Mouse (Mus musculus): ENCODE results near the gene Btg4. TPM values are rescaled to one million over a fixed set of nuclear protein-coding genes. Genes with fewer than 3 reads are reported as not detected.
A peak's percentile ranks its signal among the peaks of the same experiment; 100 is the strongest.

Gene Btg4
- polyA plus RNA-seq, 1 experiment from 2014 or later, result not detected

DNA sequence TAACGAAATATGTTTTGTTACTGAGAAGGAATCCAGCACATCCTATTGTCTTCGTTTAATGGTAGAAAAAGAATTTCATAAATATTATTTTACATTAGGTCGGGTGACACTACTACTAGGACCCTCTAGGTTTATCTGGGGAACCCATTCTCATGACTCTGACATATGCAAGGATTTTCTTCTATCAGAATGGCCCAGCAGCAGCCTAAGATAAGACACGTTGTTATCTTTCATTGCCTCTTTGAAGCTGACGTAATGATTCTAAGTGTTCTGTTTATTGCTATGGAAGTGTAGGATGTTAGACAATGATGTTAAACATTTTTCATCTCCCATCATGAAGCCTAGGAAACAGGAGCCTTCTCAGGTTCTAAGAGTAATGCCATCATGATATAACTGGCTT is 33.0 kb downstream of the Btg4 start:
- H3K4me3 ChIP-seq (ENCODE audit: control insufficient read depth in 1 of 2, insufficient read depth in 1 of 2, low read depth in 1 of 2, low read length in 2 of 2), result no peak overlapping the region
- no peaks in the 10 kb centered on the region for H3K9me3 ChIP-seq (ENCODE audit: control insufficient read depth, low read length)
- no peak overlapping the region for H3K4me2 ChIP-seq (ENCODE audit: low read length)
- H3K9ac ChIP-seq (ENCODE audit: low read length), result no peak overlapping the region
- no peaks in the 10 kb centered on the region for H3K36me3 ChIP-seq (ENCODE audit: control insufficient read depth, insufficient read depth, low read length)
- WGBS, result 35% methylated on average over 5 of the region's 5 CpGs
- no peaks in the 10 kb centered on the region for H3K4me1 ChIP-seq (ENCODE audit: control insufficient read depth in 2 of 2, insufficient read depth in 2 of 2, low read length in 2 of 2)
- H3K27me3 ChIP-seq (ENCODE audit: control insufficient read depth, insufficient read depth, low read length), result no peaks in the 10 kb centered on the region
- ATAC-seq (ENCODE audit: insufficient number of reproducible peaks, insufficient read depth, low FRiP score, low read depth), result no peak
- no peak overlapping the region for H3K27ac ChIP-seq (replicated peaks in 1 of 2; ENCODE audit: control insufficient read depth in 1 of 2, insufficient read depth in 1 of 2, low read depth in 2 of 2, low read length in 2 of 2)

DNA sequence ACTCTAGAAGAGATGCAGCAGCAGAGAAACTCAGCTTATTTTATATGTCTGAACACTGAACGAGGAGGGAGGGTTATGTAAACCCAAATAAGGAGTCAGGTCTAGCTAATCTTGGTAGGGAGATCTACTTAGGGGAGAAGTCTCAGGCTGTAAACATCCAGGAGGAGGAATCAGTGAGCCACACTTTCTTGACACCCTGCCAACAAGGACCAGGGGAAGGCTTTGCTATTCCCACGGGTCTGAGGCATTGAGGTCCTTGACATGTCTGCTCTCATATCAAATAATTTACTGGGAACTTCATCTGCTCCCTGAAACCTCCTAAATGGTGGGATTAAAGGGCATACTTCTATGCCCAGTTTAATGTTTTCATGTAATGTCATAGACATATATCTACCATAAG is 35.6 kb downstream of the Btg4 start:
- no peak overlapping the region for H3K4me2 ChIP-seq (ENCODE audit: low read length)
- 35% methylated on average over 2 of the region's 2 CpGs for WGBS
- ATAC-seq (ENCODE audit: insufficient number of reproducible peaks, insufficient read depth, low FRiP score, low read depth), result no peak
- no peaks in the 10 kb centered on the region for H3K36me3 ChIP-seq (ENCODE audit: control insufficient read depth, insufficient read depth, low read length)
- no peaks in the 10 kb centered on the region for H3K4me1 ChIP-seq (ENCODE audit: control insufficient read depth in 2 of 2, insufficient read depth in 2 of 2, low read length in 2 of 2)
- no peak overlapping the region for H3K27ac ChIP-seq (replicated peaks in 1 of 2; ENCODE audit: control insufficient read depth in 1 of 2, insufficient read depth in 1 of 2, low read depth in 2 of 2, low read length in 2 of 2)
- H3K9ac ChIP-seq (ENCODE audit: low read length), result no peak overlapping the region
- H3K4me3 ChIP-seq (ENCODE audit: control insufficient read depth in 1 of 2, insufficient read depth in 1 of 2, low read depth in 1 of 2, low read length in 2 of 2), result no peak overlapping the region
- no peaks in the 10 kb centered on the region for H3K9me3 ChIP-seq (ENCODE audit: control insufficient read depth, low read length)
- H3K27me3 ChIP-seq (ENCODE audit: control insufficient read depth, insufficient read depth, low read length), result 0 out of 2 replicates have a peak, but pooled peaks cover 3% of the 10 kb centered on the region

DNA sequence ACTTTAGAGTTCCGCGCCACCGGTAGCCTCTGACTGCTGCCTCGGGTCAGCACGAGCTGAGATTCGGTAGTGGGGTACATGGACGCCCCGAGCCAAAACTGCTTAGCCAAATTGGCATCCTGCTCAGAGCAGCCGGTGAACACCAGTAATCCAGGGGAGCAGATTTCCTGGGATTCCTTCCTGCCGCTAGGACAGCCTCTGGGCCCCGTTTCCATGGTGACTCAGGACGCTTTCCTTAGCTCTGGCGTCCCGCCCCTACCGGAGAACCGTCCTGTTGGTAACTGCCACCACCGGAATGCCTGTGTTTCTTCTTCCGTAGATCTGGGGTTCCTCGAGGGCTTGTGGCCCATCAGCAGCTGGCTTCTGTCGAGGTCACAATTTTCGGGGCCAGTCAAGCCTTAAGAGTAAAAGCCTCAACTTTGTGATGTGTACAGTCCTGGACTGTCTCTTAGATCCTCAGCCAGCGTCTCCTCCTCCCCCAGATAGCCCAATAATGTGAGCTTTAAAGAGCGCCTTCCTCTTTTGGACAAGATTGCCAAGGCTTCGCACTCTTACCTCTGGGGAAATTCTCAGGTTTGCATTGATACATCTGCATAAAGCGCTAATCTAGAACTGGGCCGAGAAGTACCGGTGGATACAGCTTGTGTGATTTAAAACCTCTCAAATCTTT is 41.2 kb downstream of the Btg4 start, which contains the start of gene 4833427G06Rik:
Gene 4833427G06Rik, minus strand, starts transcription at position 323 of the 670 bp plus-strand sequence.
- Histone ChIP-seq H3K9me3 (ENCODE audit: control insufficient read depth, low read length) (no peaks in the 10 kb centered on the region), H3K4me1 (ENCODE audit: control insufficient read depth in 2 of 2, insufficient read depth in 2 of 2, low read length in 2 of 2) (peaks cover 2 to 12% of the 10 kb centered on the region in 2 experiments; a peak in 2 of 4 replicates), H3K4me2 (ENCODE audit: low read length) (peak within 1 kb of the TSS; percentile 100), H3K27me3 (ENCODE audit: control insufficient read depth, insufficient read depth, low read length) (0 out of 2 replicates have a peak, but pooled peaks cover 6% of the 10 kb centered on the region), H3K27ac (replicated peaks in 1 of 2; ENCODE audit: control insufficient read depth in 1 of 2, insufficient read depth in 1 of 2, low read depth in 2 of 2, low read length in 2 of 2) (no peak within 1 kb of the TSS), H3K4me3 (ENCODE audit: control insufficient read depth in 1 of 2, insufficient read depth in 1 of 2, low read depth in 1 of 2, low read length in 2 of 2) (peak within 1 kb of the TSS; percentile 18 to 26), H3K9ac (ENCODE audit: low read length) (peak within 1 kb of the TSS; percentile 40; the same call in 1 of the 2 replicates), H3K36me3 (ENCODE audit: control insufficient read depth, insufficient read depth, low read length) (no peaks in the 10 kb centered on the region)
- no peak for ATAC-seq (ENCODE audit: insufficient number of reproducible peaks, insufficient read depth, low FRiP score, low read depth)
- WGBS, result 12% methylated on average over 27 of the region's 27 CpGs

DNA sequence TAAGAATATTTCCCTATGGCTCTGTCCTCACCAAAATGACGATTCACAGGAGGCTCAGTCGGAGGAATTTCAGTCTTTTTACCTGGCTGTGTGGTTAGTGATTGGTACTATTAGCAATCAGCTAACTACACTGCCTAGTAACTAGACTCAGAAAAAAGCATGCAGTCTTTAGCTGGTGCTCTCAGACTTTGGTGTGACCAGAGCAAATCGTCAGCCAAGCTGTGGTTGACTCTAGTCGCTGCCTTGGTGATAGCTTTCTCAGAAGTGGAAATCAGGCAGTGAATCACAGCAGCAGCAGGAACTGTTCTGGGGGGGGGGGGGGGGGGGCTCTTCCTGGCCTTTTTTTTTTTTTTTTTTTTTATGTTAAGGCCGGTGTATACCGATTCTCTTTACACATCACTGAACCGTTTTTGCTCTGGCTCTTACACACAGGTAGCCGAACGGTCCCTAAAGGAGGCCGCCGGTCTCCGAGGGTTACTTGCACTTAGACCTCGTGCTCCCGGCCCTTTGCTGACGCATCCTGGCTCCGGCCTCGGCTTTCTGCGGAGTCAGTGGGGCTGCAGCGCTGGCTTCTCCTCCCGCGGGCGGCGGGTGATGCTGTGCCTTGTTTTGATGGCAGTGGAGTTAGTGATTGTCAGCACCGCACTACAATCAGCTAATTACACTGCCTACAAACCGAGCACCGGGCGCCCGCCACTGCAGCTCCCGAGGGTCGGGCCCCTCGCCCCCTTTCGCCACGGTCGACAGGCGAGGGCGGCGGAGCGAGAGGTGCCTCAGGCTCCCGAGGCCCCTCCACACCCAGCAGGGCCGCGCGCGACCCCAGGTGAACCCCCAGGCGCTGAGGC is 42.5 kb downstream of the Btg4 start:
- H3K4me3 ChIP-seq (ENCODE audit: control insufficient read depth in 1 of 2, insufficient read depth in 1 of 2, low read depth in 1 of 2, low read length in 2 of 2), result peak overlapping the region; percentile 54 to 61
- no peaks in the 10 kb centered on the region for H3K36me3 ChIP-seq (ENCODE audit: control insufficient read depth, insufficient read depth, low read length)
- H3K27me3 ChIP-seq (ENCODE audit: control insufficient read depth, insufficient read depth, low read length), result 0 out of 2 replicates have a peak, but pooled peaks cover 6% of the 10 kb centered on the region
- H3K9ac ChIP-seq (ENCODE audit: low read length), result peak overlapping the region; percentile 71
- H3K9me3 ChIP-seq (ENCODE audit: control insufficient read depth, low read length), result no peaks in the 10 kb centered on the region
- no peak for ATAC-seq (ENCODE audit: insufficient number of reproducible peaks, insufficient read depth, low FRiP score, low read depth)
- peak overlapping the region; percentile 100 for H3K4me2 ChIP-seq (ENCODE audit: low read length)
- H3K27ac ChIP-seq (replicated peaks in 1 of 2; ENCODE audit: control insufficient read depth in 1 of 2, insufficient read depth in 1 of 2, low read depth in 2 of 2, low read length in 2 of 2), result no peak overlapping the region
- peaks cover 2 to 12% of the 10 kb centered on the region in 2 experiments; a peak in 2 of 4 replicates for H3K4me1 ChIP-seq (ENCODE audit: control insufficient read depth in 2 of 2, insufficient read depth in 2 of 2, low read length in 2 of 2)
- 4% methylated on average over 35 of the region's 44 CpGs for WGBS

DNA sequence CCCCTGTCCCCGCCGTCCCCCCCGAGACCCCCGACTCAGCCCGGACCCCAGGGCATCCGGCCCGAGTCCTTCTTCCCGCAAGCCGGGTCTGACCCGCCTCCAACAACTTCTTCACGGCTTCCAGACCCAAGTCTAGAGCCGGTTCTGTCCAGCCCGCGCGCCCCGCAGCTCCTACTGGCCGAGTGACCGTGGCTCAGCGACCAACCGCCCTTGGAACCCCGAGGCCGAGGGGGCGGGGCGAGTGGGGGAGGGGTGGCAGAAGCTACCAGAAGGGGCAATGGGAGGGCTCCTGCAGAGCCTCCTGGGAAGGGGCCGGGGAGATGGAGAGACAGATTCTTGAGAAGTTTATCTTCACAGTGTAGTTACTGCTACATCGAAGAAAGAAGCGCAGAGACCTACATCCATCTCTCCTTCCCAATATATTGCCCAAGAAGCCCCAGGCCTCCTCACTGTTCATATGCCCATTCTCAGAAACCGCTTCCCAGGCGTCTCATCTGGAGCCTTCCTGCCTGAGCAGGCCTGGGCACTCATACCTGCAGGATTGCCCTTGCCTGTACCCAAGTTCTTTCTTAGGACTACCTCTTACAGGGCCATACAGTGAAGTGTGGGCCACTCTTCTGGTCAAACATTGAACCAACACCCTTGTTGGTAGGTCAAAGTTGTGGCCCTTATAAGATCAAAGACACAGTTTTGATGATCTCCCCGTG is 43.3 kb downstream of the Btg4 start:
- ATAC-seq (ENCODE audit: insufficient number of reproducible peaks, insufficient read depth, low FRiP score, low read depth), result no peak
- H3K4me3 ChIP-seq (ENCODE audit: control insufficient read depth in 1 of 2, insufficient read depth in 1 of 2, low read depth in 1 of 2, low read length in 2 of 2), result peak overlapping the region; percentile 54 to 61
- 0 out of 2 replicates have a peak, but pooled peaks cover 6% of the 10 kb centered on the region for H3K27me3 ChIP-seq (ENCODE audit: control insufficient read depth, insufficient read depth, low read length)
- WGBS, result 11% methylated on average over 29 of the region's 30 CpGs
- H3K9ac ChIP-seq (ENCODE audit: low read length), result peak overlapping the region; percentile 71
- H3K36me3 ChIP-seq (ENCODE audit: control insufficient read depth, insufficient read depth, low read length), result no peaks in the 10 kb centered on the region
- peaks cover 2 to 12% of the 10 kb centered on the region in 2 experiments; a peak in 2 of 4 replicates for H3K4me1 ChIP-seq (ENCODE audit: control insufficient read depth in 2 of 2, insufficient read depth in 2 of 2, low read length in 2 of 2)
- peak overlapping the region; percentile 100 for H3K4me2 ChIP-seq (ENCODE audit: low read length)
- H3K9me3 ChIP-seq (ENCODE audit: control insufficient read depth, low read length), result no peaks in the 10 kb centered on the region
- no peak overlapping the region for H3K27ac ChIP-seq (replicated peaks in 1 of 2; ENCODE audit: control insufficient read depth in 1 of 2, insufficient read depth in 1 of 2, low read depth in 2 of 2, low read length in 2 of 2)

DNA sequence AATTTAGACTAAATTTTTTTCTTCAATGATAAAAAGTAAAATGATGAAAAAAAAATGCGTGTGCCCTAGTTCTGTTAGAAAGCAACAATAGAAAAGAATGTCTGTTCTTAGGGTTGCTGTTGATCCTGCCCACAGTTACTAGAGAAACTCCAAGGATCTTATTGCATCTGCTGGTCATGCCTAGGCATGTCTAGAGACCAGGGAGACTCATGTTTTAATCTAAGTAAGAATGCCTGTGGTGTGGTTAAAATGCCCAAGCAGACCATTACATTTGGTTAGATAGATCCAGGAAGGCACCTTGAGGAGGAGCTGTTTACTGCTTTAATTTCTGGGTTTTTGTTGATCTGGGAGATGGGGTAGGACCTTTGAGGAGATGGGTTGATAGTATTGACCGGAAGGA is 45.0 kb downstream of the Btg4 start:
- H3K36me3 ChIP-seq (ENCODE audit: control insufficient read depth, insufficient read depth, low read length), result no peaks in the 10 kb centered on the region
- H3K4me2 ChIP-seq (ENCODE audit: low read length), result no peak overlapping the region
- H3K4me1 ChIP-seq (ENCODE audit: control insufficient read depth in 2 of 2, insufficient read depth in 2 of 2, low read length in 2 of 2), result peaks cover 2 to 12% of the 10 kb centered on the region in 2 experiments; a peak in 2 of 4 replicates
- 0 out of 2 replicates have a peak, but pooled peaks cover 3% of the 10 kb centered on the region for H3K27me3 ChIP-seq (ENCODE audit: control insufficient read depth, insufficient read depth, low read length)
- H3K9me3 ChIP-seq (ENCODE audit: control insufficient read depth, low read length), result no peaks in the 10 kb centered on the region
- no peak overlapping the region for H3K27ac ChIP-seq (replicated peaks in 1 of 2; ENCODE audit: control insufficient read depth in 1 of 2, insufficient read depth in 1 of 2, low read depth in 2 of 2, low read length in 2 of 2)
- ATAC-seq (ENCODE audit: insufficient number of reproducible peaks, insufficient read depth, low FRiP score, low read depth), result no peak
- 68% methylated on average over 2 of the region's 2 CpGs for WGBS
- no peak overlapping the region for H3K9ac ChIP-seq (ENCODE audit: low read length)
- H3K4me3 ChIP-seq (ENCODE audit: control insufficient read depth in 1 of 2, insufficient read depth in 1 of 2, low read depth in 1 of 2, low read length in 2 of 2), result no peak overlapping the region

DNA sequence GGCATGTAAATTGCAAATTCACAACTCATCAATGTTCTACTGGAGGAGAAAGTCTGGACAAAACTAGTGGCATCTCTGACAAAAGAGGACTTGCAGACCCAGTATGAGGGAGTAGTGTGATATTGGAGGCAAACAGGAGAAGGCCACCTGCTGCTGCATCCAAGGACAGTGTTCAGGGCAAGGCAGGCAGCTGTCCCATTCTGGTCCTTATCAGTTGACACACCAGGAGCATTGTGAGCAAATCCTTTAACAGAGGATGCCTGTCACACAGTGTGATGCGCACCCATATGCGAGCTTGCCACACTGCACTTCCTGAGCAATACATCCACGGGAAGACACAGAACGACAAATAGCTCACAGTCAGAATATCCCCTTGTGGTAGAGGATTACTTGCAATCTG is 54.1 kb downstream of the Btg4 start:
- Histone ChIP-seq H3K9ac (ENCODE audit: low read length) (no peak overlapping the region), H3K4me1 (ENCODE audit: control insufficient read depth in 2 of 2, insufficient read depth in 2 of 2, low read length in 2 of 2) (no peaks in the 10 kb centered on the region), H3K27me3 (ENCODE audit: control insufficient read depth, insufficient read depth, low read length) (no peaks in the 10 kb centered on the region), H3K9me3 (ENCODE audit: control insufficient read depth, low read length) (no peaks in the 10 kb centered on the region), H3K36me3 (ENCODE audit: control insufficient read depth, insufficient read depth, low read length) (no peaks in the 10 kb centered on the region), H3K4me2 (ENCODE audit: low read length) (no peak overlapping the region), H3K4me3 (ENCODE audit: control insufficient read depth in 1 of 2, insufficient read depth in 1 of 2, low read depth in 1 of 2, low read length in 2 of 2) (no peak overlapping the region), H3K27ac (replicated peaks in 1 of 2; ENCODE audit: control insufficient read depth in 1 of 2, insufficient read depth in 1 of 2, low read depth in 2 of 2, low read length in 2 of 2) (no peak overlapping the region)
- WGBS, result 57% methylated on average over 4 of the region's 4 CpGs
- no peak for ATAC-seq (ENCODE audit: insufficient number of reproducible peaks, insufficient read depth, low FRiP score, low read depth)
